Mouse (Mus musculus) thymus, postnatal 10 days (tissue): ENCODE measurements around the gene Uspl1.
"Not testable (repeated sequence)": the region's sequence is repeated elsewhere in the genome, so short reads cannot be mapped to it uniquely, and the experiment has no call there.

Experiments used
- DNase-seq, 2 experiments: peaks; one replicate each; pipeline ENCODE4 v3.0.0; 2021; ENCODE audit warnings: low spot score in 2 of 2

Gene Uspl1

GRCm38 (mm10) chr5:149184104-149184843 lies at the start of gene Uspl1, which contains the start of gene Hmgb1:
Uspl1 (plus strand) TSS chr5:149184350.
Hmgb1 (minus strand) TSS chr5:149184489.
- DNase-seq: peak; percentile 99

GRCm38 (mm10) chr5:149134751-149135454 lies 49.2 kb upstream of the Uspl1 start:
- peak; percentile 61 to 65 for DNase-seq

GRCm38 (mm10) chr5:149135455-149136354 lies 48.4 kb upstream of the Uspl1 start:
- DNase-seq: no peak

GRCm38 (mm10) chr5:149136933-149137365 lies 47.2 kb upstream of the Uspl1 start:
- DNase-seq: peak; percentile 62 to 68

- DNase-seq: no peak
Observed at GRCm38 (mm10) chr5:149137447-149137846, 46.7 kb upstream of the Uspl1 start.

GRCm38 (mm10) chr5:149138087-149138486 lies 46.1 kb upstream of the Uspl1 start:
- not testable (repeated sequence) for DNase-seq

- DNase-seq: no peak
Observed at GRCm38 (mm10) chr5:149140336-149140735, 43.8 kb upstream of the Uspl1 start.

- not testable (repeated sequence) for DNase-seq
Observed at GRCm38 (mm10) chr5:149141155-149141554, 43.0 kb upstream of the Uspl1 start.

- no peak for DNase-seq
Observed at GRCm38 (mm10) chr5:149143766-149144375, 40.3 kb upstream of the Uspl1 start.

- no peak for DNase-seq
Observed at GRCm38 (mm10) chr5:149146691-149147090, 37.5 kb upstream of the Uspl1 start.

GRCm38 (mm10) chr5:149147386-149148000 lies 36.7 kb upstream of the Uspl1 start:
- no peak for DNase-seq

- DNase-seq: no peak
Observed at GRCm38 (mm10) chr5:149150882-149151281, 33.3 kb upstream of the Uspl1 start.

GRCm38 (mm10) chr5:149152063-149152773 lies 31.9 kb upstream of the Uspl1 start:
- DNase-seq: no peak

- DNase-seq: no peak
Observed at GRCm38 (mm10) chr5:149152774-149153155, 31.4 kb upstream of the Uspl1 start.

- no peak for DNase-seq
Observed at GRCm38 (mm10) chr5:149156886-149157563, 27.1 kb upstream of the Uspl1 start.

- DNase-seq: no peak
Observed at GRCm38 (mm10) chr5:149159021-149159420, 25.1 kb upstream of the Uspl1 start.

- no peak for DNase-seq
Observed at GRCm38 (mm10) chr5:149160469-149160868, 23.7 kb upstream of the Uspl1 start.

- no peak for DNase-seq
Observed at GRCm38 (mm10) chr5:149162890-149163289, 21.3 kb upstream of the Uspl1 start.

- no peak for DNase-seq
Observed at GRCm38 (mm10) chr5:149164881-149165280, 19.3 kb upstream of the Uspl1 start.

GRCm38 (mm10) chr5:149166011-149166410 lies 18.1 kb upstream of the Uspl1 start:
- no peak for DNase-seq
